Mouse (Mus musculus): ENCODE data around the gene Nfic. TPM values are rescaled to one million over a fixed set of nuclear protein-coding genes. Genes with fewer than 3 reads are reported as not detected.
A peak's percentile ranks its signal among the peaks of the same experiment; 100 is the strongest.

Gene Nfic
- polyA plus RNA-seq, 1 experiment from 2014 or later = 21.9 TPM

- peaks cover 23% of the 10 kb centered on the region for H3K36me3 ChIP-seq (ENCODE audit: control insufficient read depth, insufficient read depth, low read length)
- H3K4me2 ChIP-seq (ENCODE audit: low read depth, low read length) = peak overlapping the region; percentile 42
- H3K27me3 ChIP-seq (ENCODE audit: control insufficient read depth, insufficient read depth, low read length) = peaks cover 33% of the 10 kb centered on the region
- 0 out of 2 replicates have a peak overlapping the region, but pooled peaks have one; percentile 7 for H3K9ac ChIP-seq (replicated peaks; ENCODE audit: low read depth, low read length)
- H3K27ac ChIP-seq (ENCODE audit: low read depth, low read length) = no peak overlapping the region
- H3K4me3 ChIP-seq (ENCODE audit: low read depth, low read length) = peak overlapping the region; percentile 18; the same call in 1 of the 2 replicates
- 3% methylated on average over 32 of the region's 33 CpGs for WGBS
- H3K9me3 ChIP-seq (ENCODE audit: control insufficient read depth, low read length) = no peaks in the 10 kb centered on the region
- ATAC-seq (ENCODE audit: low read depth) = peak; percentile 73
- 0 out of 2 replicates have a peak, but pooled peaks cover 3% of the 10 kb centered on the region for H3K4me1 ChIP-seq (ENCODE audit: control insufficient read depth, insufficient read depth, low read length)
Observed at GRCm38 (mm10) chr10:81464405-81465264, 9.2 kb upstream of the Nfic start.

GRCm38 (mm10) chr10:81463531-81463930, 8.1 kb upstream of the Nfic start:
- H3K27me3 ChIP-seq (ENCODE audit: control insufficient read depth, insufficient read depth, low read length) = peaks cover 33% of the 10 kb centered on the region
- WGBS = 74% methylated on average over 4 of the region's 4 CpGs
- peaks cover 23% of the 10 kb centered on the region for H3K36me3 ChIP-seq (ENCODE audit: control insufficient read depth, insufficient read depth, low read length)

GRCm38 (mm10) chr10:81462917-81463316, 7.5 kb upstream of the Nfic start:
- Histone ChIP-seq H3K27ac (ENCODE audit: low read depth, low read length) (no peak overlapping the region), H3K4me2 (ENCODE audit: low read depth, low read length) (no peak overlapping the region), H3K4me3 (ENCODE audit: low read depth, low read length) (no peak overlapping the region), H3K36me3 (ENCODE audit: control insufficient read depth, insufficient read depth, low read length) (peaks cover 21% of the 10 kb centered on the region), H3K9ac (replicated peaks; ENCODE audit: low read depth, low read length) (no peak overlapping the region), H3K4me1 (ENCODE audit: control insufficient read depth, insufficient read depth, low read length) (0 out of 2 replicates have a peak, but pooled peaks cover 3% of the 10 kb centered on the region), H3K27me3 (ENCODE audit: control insufficient read depth, insufficient read depth, low read length) (peaks cover 33% of the 10 kb centered on the region), H3K9me3 (ENCODE audit: control insufficient read depth, low read length) (no peaks in the 10 kb centered on the region)
- WGBS = 76% methylated on average over 7 of the region's 7 CpGs
- ATAC-seq (ENCODE audit: low read depth) = no peak

More at GRCm38 (mm10) chr10:81463531-81463930, 8.1 kb upstream of the Nfic start:
- no peaks in the 10 kb centered on the region for H3K9me3 ChIP-seq (ENCODE audit: control insufficient read depth, low read length)
- no peak overlapping the region for H3K4me3 ChIP-seq (ENCODE audit: low read depth, low read length)
- no peak overlapping the region for H3K4me2 ChIP-seq (ENCODE audit: low read depth, low read length)
- 0 out of 2 replicates have a peak, but pooled peaks cover 3% of the 10 kb centered on the region for H3K4me1 ChIP-seq (ENCODE audit: control insufficient read depth, insufficient read depth, low read length)
- no peak for ATAC-seq (ENCODE audit: low read depth)
- no peak overlapping the region for H3K9ac ChIP-seq (replicated peaks; ENCODE audit: low read depth, low read length)
- H3K27ac ChIP-seq (ENCODE audit: low read depth, low read length) = no peak overlapping the region

GRCm38 (mm10) chr10:81462415-81462804, 7.0 kb upstream of the Nfic start:
- Histone ChIP-seq H3K4me1 (ENCODE audit: control insufficient read depth, insufficient read depth, low read length) (0 out of 2 replicates have a peak, but pooled peaks cover 3% of the 10 kb centered on the region), H3K4me3 (ENCODE audit: low read depth, low read length) (no peak overlapping the region), H3K27me3 (ENCODE audit: control insufficient read depth, insufficient read depth, low read length) (peaks cover 36% of the 10 kb centered on the region), H3K4me2 (ENCODE audit: low read depth, low read length) (no peak overlapping the region), H3K36me3 (ENCODE audit: control insufficient read depth, insufficient read depth, low read length) (peaks cover 16% of the 10 kb centered on the region), H3K27ac (ENCODE audit: low read depth, low read length) (no peak overlapping the region), H3K9ac (replicated peaks; ENCODE audit: low read depth, low read length) (no peak overlapping the region), H3K9me3 (ENCODE audit: control insufficient read depth, low read length) (no peaks in the 10 kb centered on the region)
- ATAC-seq (ENCODE audit: low read depth) = no peak
- 40% methylated on average over 7 of the region's 7 CpGs for WGBS

GRCm38 (mm10) chr10:81461673-81462414, 6.4 kb upstream of the Nfic start:
- H3K36me3 ChIP-seq (ENCODE audit: control insufficient read depth, insufficient read depth, low read length) = peaks cover 12% of the 10 kb centered on the region
- H3K4me2 ChIP-seq (ENCODE audit: low read depth, low read length) = no peak overlapping the region
- ATAC-seq (ENCODE audit: low read depth) = no peak
- H3K27ac ChIP-seq (ENCODE audit: low read depth, low read length) = no peak overlapping the region
- no peak overlapping the region for H3K9ac ChIP-seq (replicated peaks; ENCODE audit: low read depth, low read length)
- 0 out of 2 replicates have a peak, but pooled peaks cover 3% of the 10 kb centered on the region for H3K4me1 ChIP-seq (ENCODE audit: control insufficient read depth, insufficient read depth, low read length)
- peaks cover 36% of the 10 kb centered on the region for H3K27me3 ChIP-seq (ENCODE audit: control insufficient read depth, insufficient read depth, low read length)
- WGBS = 7% methylated on average over 16 of the region's 16 CpGs
- H3K9me3 ChIP-seq (ENCODE audit: control insufficient read depth, low read length) = no peaks in the 10 kb centered on the region
- H3K4me3 ChIP-seq (ENCODE audit: low read depth, low read length) = no peak overlapping the region

- H3K27ac ChIP-seq (ENCODE audit: low read depth, low read length) = no peak overlapping the region
- no peak overlapping the region for H3K4me3 ChIP-seq (ENCODE audit: low read depth, low read length)
- H3K4me1 ChIP-seq (ENCODE audit: control insufficient read depth, insufficient read depth, low read length) = 0 out of 2 replicates have a peak, but pooled peaks cover 3% of the 10 kb centered on the region
- no peak for ATAC-seq (ENCODE audit: low read depth)
- H3K27me3 ChIP-seq (ENCODE audit: control insufficient read depth, insufficient read depth, low read length) = peaks cover 40% of the 10 kb centered on the region
- 43% methylated on average over 11 of the region's 11 CpGs for WGBS
- H3K9ac ChIP-seq (replicated peaks; ENCODE audit: low read depth, low read length) = no peak overlapping the region
- H3K9me3 ChIP-seq (ENCODE audit: control insufficient read depth, low read length) = no peaks in the 10 kb centered on the region
- no peak overlapping the region for H3K4me2 ChIP-seq (ENCODE audit: low read depth, low read length)
- peaks cover 7% of the 10 kb centered on the region for H3K36me3 ChIP-seq (ENCODE audit: control insufficient read depth, insufficient read depth, low read length)
Observed at GRCm38 (mm10) chr10:81460951-81461350, 5.5 kb upstream of the Nfic start.

- 27% methylated on average over 20 of the region's 20 CpGs for WGBS
- Histone ChIP-seq H3K4me2 (ENCODE audit: low read depth, low read length) (no peak overlapping the region), H3K36me3 (ENCODE audit: control insufficient read depth, insufficient read depth, low read length) (peaks cover 7% of the 10 kb centered on the region), H3K4me1 (ENCODE audit: control insufficient read depth, insufficient read depth, low read length) (0 out of 2 replicates have a peak, but pooled peaks cover 3% of the 10 kb centered on the region), H3K9ac (replicated peaks; ENCODE audit: low read depth, low read length) (no peak overlapping the region), H3K27me3 (ENCODE audit: control insufficient read depth, insufficient read depth, low read length) (peaks cover 40% of the 10 kb centered on the region), H3K27ac (ENCODE audit: low read depth, low read length) (no peak overlapping the region), H3K4me3 (ENCODE audit: low read depth, low read length) (no peak overlapping the region), H3K9me3 (ENCODE audit: control insufficient read depth, low read length) (no peaks in the 10 kb centered on the region)
- no peak for ATAC-seq (ENCODE audit: low read depth)
Observed at GRCm38 (mm10) chr10:81460471-81460870, 5.0 kb upstream of the Nfic start.

- no peak for ATAC-seq (ENCODE audit: low read depth)
- no peak overlapping the region for H3K9ac ChIP-seq (replicated peaks; ENCODE audit: low read depth, low read length)
- no peak overlapping the region for H3K27ac ChIP-seq (ENCODE audit: low read depth, low read length)
- H3K4me1 ChIP-seq (ENCODE audit: control insufficient read depth, insufficient read depth, low read length) = 0 out of 2 replicates have a peak, but pooled peaks cover under 1% of the 10 kb centered on the region
- 78% methylated on average over 21 of the region's 21 CpGs for WGBS
- H3K36me3 ChIP-seq (ENCODE audit: control insufficient read depth, insufficient read depth, low read length) = peaks cover 7% of the 10 kb centered on the region
- H3K4me2 ChIP-seq (ENCODE audit: low read depth, low read length) = no peak overlapping the region
- peaks cover 42% of the 10 kb centered on the region for H3K27me3 ChIP-seq (ENCODE audit: control insufficient read depth, insufficient read depth, low read length)
- H3K4me3 ChIP-seq (ENCODE audit: low read depth, low read length) = no peak overlapping the region
- H3K9me3 ChIP-seq (ENCODE audit: control insufficient read depth, low read length) = no peaks in the 10 kb centered on the region
Observed at GRCm38 (mm10) chr10:81459399-81459798, 4.0 kb upstream of the Nfic start.

Measured in neural tube, embryonic 14.5 days (tissue).